Mouse (Mus musculus) v-Abl transformed pro-B cells (cell line): ENCODE results near the gene Mcf2.

Experiments used
- in situ Hi-C, 2 experiments: fragments of 400-800 bp; cut with MboI; formaldehyde crosslinking; loops; one replicate each; pipeline ENCODE4 v1.15.1; 2025; ENCODE audit not compliant: unreplicated experiment in 2 of 2

Mcf2 gene

GRCm38 (mm10) chrX:60178744-60179458 is at the start of gene Mcf2:
Gene Mcf2, minus strand, starts transcription at chrX:60179089.
- in situ Hi-C loops: no loop called here

- in situ Hi-C loops: no loop called here
Measured at GRCm38 (mm10) chrX:60187726-60188125, 8.8 kb upstream of the Mcf2 start.

DNA sequence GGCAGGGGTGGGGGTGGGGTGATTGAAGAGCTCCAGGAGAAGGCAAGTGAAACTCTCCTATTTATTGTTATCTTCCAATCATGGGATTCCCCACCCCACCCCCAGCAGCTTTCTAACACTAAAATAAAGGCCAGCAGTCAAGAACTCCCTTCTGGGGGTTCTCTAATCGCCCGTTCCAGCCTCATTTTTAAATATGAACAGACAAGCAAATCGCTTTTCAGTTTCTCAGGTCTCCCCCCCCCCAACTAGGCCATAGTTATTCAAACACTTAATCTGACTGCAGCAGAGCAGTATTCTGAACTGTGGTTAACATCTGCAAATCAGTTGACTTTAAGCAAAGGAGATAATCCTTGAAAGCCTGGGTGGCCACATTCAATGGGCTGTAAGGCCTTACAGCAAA is 3.7 kb upstream of the Mcf2 start:
- in situ Hi-C loops: no loop called here

- in situ Hi-C loops: no loop called here
Measured at GRCm38 (mm10) chrX:60178025-60178743, 705 bp downstream of the Mcf2 start.

DNA sequence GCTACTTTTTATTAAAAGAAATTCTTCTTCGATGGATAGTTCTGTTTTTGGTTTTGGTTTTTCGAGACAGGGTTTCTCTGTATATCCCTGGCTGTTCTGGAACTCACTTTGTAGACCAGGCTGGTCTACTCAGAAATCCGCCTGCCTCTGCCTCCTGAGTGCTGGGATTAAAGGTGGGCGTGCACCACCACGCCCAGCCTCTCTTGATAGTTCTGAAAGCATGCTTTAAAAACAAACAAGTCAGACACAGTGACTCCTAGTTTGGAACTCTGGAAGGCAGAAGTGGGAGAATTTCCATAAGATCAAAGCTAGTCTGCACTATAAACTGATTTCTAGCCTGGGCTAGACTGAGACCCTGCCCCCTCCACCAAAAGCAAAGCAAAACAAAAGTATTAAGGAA is 8.8 kb downstream of the Mcf2 start:
- in situ Hi-C loops: no loop called here

DNA sequence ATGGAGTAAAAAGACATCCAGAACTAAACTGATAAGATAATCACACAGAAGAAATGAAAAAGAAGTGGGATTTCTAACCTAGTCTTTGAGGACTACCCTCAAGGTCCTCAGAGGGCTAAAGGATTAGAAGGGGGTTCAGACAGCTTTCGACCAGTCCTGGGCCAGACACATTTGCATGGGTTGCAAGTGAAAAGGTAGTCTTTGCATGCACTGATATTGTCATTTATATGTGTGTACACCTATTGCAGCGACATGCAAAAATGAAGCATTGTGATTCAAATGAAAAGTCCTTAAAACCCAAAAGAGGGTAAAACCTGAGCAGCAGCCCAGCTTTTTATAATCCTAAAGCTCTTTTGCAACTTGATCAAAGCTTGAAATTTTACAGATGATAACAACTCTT is 9.4 kb downstream of the Mcf2 start:
- in situ Hi-C loops: no loop called here

DNA sequence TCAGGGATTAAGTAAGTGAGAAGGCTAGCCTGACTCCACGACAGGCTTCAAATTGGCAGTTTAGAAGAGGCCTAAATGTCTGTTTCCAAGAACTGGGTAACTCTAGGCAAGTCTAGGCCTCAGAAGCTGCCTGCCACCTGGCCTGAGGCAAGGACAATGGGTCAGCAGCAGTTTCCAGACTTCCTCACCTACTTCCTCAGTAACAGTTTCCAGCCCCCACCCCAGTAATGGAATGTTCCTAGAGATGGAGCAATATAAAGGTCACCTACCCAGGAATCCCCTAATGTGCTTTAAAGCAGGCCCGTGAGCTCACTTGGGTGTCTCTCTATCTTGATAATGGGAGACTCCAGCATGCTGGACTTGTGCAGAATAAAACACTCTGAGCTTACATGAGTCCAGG is 10.1 kb downstream of the Mcf2 start:
- in situ Hi-C loops: no loop called here

DNA sequence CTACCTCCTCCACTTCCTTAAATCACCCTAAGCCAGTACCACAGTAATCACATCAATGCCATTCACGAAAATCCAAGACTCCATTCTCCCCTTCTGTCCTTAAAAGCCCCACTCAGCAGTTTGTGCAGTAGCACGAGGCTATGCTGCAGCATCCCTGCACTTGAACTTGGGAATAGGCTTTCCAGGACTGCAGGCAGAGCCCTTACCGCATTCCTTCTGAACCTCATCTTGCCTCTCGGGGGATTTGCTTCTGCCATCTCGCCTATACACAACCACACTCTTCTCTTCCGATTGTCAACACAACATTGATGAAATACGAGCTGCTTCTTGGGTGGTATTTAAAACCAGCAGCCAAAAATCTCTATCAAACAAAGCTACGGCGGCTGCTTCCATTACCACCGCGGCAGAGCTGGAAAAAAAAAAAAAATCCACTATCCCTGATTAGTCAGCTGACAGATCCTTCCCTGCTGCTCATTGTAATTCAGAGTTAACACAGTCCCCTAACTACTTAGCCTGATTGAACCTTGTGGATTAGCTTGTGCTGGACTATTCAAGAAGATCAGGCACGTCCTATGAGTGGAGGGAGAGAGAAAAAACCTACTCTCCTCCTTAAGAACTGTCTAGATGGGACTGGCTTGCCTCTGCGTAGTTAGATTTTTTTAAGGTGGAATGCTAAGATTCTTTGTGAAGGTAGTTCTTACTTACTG is 31.5 kb downstream of the Mcf2 start:
- in situ Hi-C loops: no loop called here

DNA sequence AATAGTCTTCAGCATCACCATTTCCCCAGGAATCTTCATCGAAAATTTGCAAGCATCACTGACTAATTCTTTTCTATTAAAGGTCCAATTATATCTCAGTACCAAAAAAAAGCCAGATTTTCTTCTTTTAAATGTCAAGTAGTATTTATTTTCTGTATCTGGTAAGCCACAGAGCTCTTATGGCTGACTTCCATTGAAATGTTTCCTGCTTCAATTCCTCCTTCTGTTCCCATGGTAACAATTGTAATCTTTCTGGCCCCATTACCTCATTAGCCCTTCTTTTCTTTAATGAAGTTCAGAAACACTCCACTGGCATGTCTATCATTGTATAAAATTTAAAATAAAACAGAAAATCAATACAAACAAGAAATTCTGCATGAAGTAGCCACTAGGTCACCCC is 103.5 kb downstream of the Mcf2 start:
- in situ Hi-C loops: no loop called here

DNA sequence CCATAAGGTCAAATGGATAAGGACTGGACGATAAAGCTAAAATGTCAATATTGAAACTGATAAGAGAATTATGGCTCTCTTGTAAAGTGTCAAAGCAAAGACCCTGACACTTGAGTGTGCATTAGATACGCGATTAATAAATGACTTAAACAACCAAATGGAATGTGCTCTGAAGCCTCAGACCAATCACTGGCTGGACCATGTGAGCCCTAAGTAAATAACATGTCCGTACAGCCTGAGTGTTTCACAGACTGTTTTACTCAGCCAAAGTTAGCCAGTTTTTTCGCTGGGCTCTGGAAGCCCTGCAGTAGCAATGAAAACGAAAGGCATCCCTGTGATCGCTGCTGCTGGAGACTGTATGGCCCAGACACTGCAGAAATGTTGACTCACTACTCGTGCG is 123.7 kb downstream of the Mcf2 start:
- in situ Hi-C loops: no loop called here

DNA sequence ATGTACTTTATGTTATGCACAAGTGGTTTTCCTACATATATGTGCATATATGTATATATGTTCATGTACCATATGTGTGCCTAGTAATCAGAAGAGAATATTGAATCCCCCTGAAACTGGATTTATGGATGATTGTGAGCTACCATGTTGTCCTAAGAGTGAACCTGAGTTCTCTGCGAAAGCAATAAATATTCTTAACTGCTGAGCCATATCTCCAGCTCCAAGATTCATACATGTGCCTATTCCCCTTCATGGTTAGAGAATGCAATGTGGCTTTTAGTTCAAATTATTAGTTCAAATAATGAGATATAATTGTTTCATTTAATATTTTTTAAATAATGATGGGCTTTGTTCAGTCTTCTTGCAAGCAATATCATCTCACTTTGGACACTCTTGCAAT is 124.1 kb downstream of the Mcf2 start:
- in situ Hi-C loops: no loop called here

GRCm38 (mm10) chrX:60026654-60027053 is 152.2 kb downstream of the Mcf2 start:
- in situ Hi-C loops: loop anchor here (5.0 to 25.0 kb wide), 3 partner anchors 834 to 1414 kb away; no protein-coding TSS in a partner anchor

DNA sequence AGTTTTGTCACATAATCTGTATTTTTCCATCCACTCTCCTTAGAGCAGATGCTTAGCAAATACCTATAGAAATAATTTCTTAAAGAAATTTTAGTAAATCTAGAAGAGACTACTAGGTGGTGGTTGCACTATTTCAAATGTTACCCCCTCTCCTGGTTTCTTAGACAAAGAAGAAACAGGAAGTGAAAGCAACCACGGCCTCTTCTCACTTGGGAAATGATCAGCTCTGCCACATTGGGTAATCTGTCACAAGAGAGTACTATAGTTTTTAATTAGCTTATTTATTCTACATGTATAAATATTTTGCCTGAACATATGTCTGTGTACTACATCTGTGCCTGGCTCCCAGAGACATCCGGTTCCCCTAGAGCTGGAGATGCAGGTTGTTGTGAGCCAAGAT is 157.3 kb downstream of the Mcf2 start:
- in situ Hi-C loops: loop anchor here in 1 of 2 experiments (5.0 kb wide), 2 partner anchors 414 to 829 kb away; no protein-coding TSS in a partner anchor

DNA sequence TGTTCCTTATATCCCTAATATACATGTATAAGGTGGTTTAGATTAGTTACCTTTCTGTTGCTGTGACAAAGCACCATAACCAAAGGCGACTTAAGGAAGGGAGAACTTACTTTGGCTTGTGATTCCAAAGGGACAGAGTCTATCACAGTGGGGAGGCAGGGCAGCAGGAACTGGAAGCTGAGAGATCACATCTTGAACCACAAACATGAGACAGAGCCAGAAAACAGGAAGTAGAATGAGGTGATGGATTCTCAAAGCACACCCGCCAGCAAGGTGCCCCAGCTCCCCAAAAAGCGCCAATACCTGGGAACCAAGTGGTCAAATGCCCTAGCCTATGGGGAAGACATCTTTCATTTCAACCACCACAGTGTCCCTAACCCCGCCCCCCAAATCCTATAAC is 157.9 kb downstream of the Mcf2 start:
- in situ Hi-C loops: loop anchor here in 1 of 2 experiments (5.0 kb wide), 2 partner anchors 414 to 829 kb away; no protein-coding TSS in a partner anchor

- in situ Hi-C loops: loop anchor here in 1 of 2 experiments (10.0 kb wide), 2 partner anchors 450 to 1490 kb away; no protein-coding TSS in a partner anchor
Measured at GRCm38 (mm10) chrX:60014588-60014987, 164.3 kb downstream of the Mcf2 start.

GRCm38 (mm10) chrX:60013084-60013676 is 165.7 kb downstream of the Mcf2 start:
- in situ Hi-C loops: loop anchor here in 1 of 2 experiments (10.0 kb wide), 2 partner anchors 452 to 1488 kb away; no protein-coding TSS in a partner anchor
